Mouse (Mus musculus) bone marrow macrophage, adult 2 months (primary cell): ENCODE results near the gene Isx.

ENCODE experiments used
- CTCF ChIP-seq: IDR thresholded peaks from 2 replicates; pipeline ENCODE4 v1.5.1; 2012; ENCODE audit warnings: low read depth, mild to moderate bottlenecking, low read length, moderate library complexity
- POLR2A ChIP-seq: IDR thresholded peaks from 2 replicates; pipeline ENCODE4 v1.6.1; 2012; ENCODE audit warnings: mild to moderate bottlenecking, low read depth, low read length, borderline replicate concordance

DNA sequence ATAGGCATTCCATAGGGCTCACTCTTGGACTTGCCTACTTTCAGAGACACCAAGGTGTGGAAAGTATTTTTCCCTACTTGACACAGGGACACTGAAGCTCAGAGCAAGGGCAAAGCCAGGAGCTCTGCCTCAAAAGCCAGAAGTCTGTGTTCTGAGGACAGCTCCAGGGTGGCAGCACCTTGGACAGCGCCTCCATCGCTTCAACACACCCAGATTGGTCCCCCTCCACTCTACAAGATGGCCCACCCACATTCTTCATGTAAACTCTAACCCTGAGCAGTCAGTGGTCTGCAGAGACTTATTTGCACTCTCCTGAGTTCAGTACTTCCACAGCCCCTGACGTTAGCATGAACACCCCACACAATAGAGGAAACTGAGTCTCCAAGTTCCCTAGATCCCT is 21.1 kb upstream of the Isx start:
- TF ChIP-seq CTCF (no peak), POLR2A (no peak)
